Mouse (Mus musculus): Measurements from ENCODE around the gene Coro2a. TPM values are rescaled to one million over a fixed set of nuclear protein-coding genes. Genes with fewer than 3 reads are reported as not detected.

The Coro2a gene
- polyA plus RNA-seq, 1 experiment = 0.59 TPM

DNA sequence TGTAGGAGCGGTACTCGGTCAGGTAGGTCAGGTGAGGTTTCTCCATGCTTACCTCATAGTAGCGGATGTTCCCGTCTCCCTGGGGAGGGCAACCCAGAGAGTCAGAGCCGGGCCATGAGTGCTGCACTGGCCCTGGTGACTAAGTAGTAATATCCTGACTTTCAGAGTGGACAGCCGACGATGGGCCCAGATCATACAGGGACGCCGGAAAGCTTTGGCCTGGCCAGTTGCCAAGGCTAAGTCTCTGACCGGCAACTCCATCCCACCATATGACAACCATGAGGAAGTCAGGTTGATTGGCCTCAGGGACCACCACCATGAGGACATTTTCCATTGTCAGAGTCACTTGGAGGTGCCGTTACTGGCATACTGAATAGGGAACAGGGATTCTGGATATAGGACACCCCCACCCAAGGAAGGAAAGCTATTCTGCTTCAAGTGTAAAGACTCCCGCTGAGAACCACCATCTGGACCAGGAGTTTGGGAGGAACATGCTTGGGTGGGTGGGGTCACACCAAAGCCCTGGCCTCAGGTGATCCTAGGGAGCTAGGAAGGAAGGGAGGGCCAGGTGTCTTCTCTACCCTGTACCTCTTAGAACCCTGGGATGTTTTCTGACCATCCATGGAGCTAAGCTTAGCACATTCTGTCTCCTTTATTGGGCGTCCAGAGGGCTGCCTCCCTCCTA lies 58.5 kb downstream of the Coro2a start:
- no peaks in the 10 kb centered on the region for H3K4me1 ChIP-seq (ENCODE audit: control insufficient read depth, insufficient read depth, insufficient read length, low read length)
- H3K27ac ChIP-seq (replicated peaks; ENCODE audit: low read depth, low read length) = no peak overlapping the region
- H3K4me3 ChIP-seq (ENCODE audit: insufficient read depth, low read depth, low read length) = no peak overlapping the region

DNA sequence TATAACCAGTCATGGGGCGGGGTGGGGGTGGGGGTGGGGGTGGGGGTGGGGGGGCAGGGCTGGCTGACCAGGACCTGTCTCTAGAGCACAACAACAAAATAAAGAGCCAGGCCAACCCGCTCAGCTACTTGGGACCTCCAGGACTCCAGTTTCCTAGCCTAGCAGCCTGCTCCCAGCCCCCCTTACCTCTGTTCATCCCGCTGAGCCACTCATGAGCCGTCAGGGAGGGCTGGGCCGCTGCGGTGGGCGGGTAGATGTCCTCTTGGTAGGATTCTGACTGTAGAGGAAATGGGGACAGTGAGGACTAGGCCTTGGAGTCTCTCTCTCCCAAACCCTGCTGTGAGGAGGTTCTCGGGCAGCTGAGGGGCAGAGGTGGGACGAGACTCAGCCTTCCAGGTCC lies 60.3 kb downstream of the Coro2a start:
- Histone ChIP-seq H3K4me3 (ENCODE audit: insufficient read depth, low read depth, low read length) (no peak overlapping the region), H3K4me1 (ENCODE audit: control insufficient read depth, insufficient read depth, insufficient read length, low read length) (no peaks in the 10 kb centered on the region), H3K27ac (replicated peaks; ENCODE audit: low read depth, low read length) (no peak overlapping the region)

DNA sequence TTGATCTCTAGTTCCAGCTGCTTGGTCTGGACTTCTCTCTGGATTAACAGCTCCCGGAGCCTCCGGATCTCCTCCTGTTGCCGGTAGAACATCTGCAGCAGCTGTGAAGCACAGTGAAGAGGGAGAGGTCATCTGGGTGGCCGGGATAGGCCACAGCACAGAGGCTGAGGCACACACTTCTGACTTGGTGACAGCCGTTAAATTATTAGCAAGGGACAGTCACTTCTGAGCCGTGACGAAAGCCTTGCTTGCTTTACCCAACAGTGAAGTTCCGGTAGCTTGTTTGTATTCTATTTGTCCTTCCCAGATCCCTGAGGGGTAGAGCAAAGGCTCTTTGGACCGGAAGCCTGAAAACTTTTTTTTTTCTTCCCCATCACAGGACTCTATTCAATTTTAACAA lies 62.8 kb downstream of the Coro2a start:
- Histone ChIP-seq H3K4me3 (ENCODE audit: insufficient read depth, low read depth, low read length) (no peak overlapping the region), H3K4me1 (ENCODE audit: control insufficient read depth, insufficient read depth, insufficient read length, low read length) (no peaks in the 10 kb centered on the region), H3K27ac (replicated peaks; ENCODE audit: low read depth, low read length) (no peak overlapping the region; the same call in 1 of the 2 replicates)

DNA sequence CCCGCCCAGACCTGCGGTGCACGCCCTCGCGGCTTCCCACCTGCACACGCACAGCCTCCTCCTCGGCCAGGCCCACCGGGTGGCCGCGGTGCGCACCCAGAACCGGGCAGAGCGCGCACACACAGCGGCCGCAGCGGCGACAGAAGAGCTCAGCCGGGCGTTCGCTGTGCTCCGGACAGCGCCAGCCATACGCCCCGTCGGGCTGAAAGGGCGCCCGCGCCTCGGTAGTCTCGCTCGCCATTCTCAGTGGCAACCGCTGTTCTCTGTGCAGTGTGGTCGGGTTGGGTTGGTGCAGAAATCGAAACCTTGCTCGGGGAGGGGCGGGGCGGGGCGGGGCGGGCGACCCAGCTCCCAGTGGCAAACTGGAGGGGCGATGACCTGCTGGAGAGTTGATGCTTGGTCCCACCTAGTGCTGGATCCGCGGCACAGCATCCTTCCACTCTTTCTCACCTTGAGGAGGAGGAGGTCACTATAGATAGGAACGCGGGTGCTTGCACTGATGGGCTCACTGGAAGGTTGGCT lies 66.1 kb downstream of the Coro2a start, which contains the start of gene Trim14:
Gene Trim14, minus strand, starts transcription at position 302 of the 522 bp plus-strand sequence.
- Histone ChIP-seq H3K4me3 (ENCODE audit: insufficient read depth, low read depth, low read length) (peak within 1 kb of the TSS; percentile 73), H3K27ac (replicated peaks; ENCODE audit: low read depth, low read length) (peak within 1 kb of the TSS; percentile 28; the same call in 1 of the 2 replicates)

DNA sequence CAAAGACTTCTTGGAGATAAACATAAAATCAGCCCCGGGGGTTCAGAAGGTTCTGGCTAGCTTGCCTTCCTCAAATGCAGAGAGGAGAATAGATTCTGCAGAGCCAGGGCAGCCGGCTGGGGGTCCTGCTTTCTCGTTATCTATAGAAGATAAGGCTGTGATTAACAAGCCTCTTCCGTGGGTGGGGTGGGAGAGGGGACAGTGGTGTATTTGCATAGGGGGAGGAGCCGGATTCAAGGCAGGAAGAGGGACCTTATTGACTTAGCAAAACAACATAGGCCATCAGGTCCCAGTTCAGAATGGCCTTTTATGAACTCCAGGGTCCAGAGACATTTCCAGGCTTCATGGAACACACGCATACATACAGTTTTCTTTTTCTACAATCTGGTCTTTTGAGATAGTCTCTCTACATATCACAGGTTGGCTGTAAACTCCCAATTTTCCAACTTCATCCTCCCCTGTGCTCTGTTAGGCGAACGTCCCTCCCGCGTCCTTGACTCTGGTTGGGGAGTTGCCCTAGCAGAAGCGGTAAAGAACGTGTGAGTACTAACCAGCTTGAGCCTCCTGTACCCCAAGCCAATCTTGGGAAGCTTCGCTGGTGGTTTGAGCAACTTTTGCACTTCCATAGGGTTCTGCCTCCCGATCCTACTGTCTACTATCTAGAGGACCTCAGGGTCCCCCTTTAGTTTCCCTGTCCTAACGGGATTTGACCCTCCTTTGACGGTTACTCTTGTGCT lies 66.7 kb downstream of the Coro2a start:
- H3K27ac ChIP-seq (replicated peaks; ENCODE audit: low read depth, low read length) = peak overlapping the region; percentile 28; the same call in 1 of the 2 replicates
- no peaks in the 10 kb centered on the region for H3K4me1 ChIP-seq (ENCODE audit: control insufficient read depth, insufficient read depth, insufficient read length, low read length)
- peak overlapping the region; percentile 73 for H3K4me3 ChIP-seq (ENCODE audit: insufficient read depth, low read depth, low read length)

More for the DNA sequence above, 66.1 kb downstream of the Coro2a start, which contains the start of gene Trim14:
- H3K4me1 ChIP-seq (ENCODE audit: control insufficient read depth, insufficient read depth, insufficient read length, low read length) = no peaks in the 10 kb centered on the region

DNA sequence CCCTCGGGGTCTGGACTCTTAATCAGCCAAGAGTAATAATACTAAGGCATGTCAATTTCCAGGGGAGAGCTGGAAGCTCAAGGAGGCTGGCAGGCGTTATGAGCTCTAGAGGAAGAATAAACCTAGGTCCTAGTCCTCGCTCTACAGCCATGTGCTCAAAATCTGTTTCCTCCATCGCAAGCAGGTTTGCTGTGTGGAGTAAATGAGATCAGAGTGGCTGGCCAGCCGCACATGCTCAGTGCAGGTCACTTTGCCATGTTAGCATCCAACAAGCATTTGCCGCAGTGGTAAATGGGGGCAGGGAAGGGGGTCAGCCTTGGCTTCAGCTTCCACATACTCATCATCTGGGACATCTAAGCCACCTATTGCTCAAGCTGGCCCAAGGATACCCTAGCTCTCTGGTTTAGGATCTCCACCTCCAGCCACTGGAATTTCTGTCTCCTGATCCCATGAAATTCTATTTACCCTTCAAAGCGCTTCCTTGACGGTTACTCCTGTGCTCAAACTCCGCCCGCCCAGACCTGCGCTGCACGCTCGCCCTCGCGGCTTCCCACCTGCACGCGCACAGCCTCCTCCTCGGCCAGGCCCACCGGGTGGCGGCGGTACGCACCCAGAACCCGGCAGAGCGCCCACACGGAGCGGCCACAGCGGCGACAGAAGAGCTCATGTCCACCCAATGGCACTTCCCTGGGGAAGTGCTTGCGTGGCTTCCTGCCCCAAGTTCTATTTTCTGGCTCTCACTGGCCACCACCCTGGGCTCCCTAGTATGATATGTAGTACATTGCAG lies 67.9 kb downstream of the Coro2a start:
- Histone ChIP-seq H3K4me1 (ENCODE audit: control insufficient read depth, insufficient read depth, insufficient read length, low read length) (no peaks in the 10 kb centered on the region), H3K27ac (replicated peaks; ENCODE audit: low read depth, low read length) (peak overlapping the region; percentile 22), H3K4me3 (ENCODE audit: insufficient read depth, low read depth, low read length) (peak overlapping the region; percentile 73)

DNA sequence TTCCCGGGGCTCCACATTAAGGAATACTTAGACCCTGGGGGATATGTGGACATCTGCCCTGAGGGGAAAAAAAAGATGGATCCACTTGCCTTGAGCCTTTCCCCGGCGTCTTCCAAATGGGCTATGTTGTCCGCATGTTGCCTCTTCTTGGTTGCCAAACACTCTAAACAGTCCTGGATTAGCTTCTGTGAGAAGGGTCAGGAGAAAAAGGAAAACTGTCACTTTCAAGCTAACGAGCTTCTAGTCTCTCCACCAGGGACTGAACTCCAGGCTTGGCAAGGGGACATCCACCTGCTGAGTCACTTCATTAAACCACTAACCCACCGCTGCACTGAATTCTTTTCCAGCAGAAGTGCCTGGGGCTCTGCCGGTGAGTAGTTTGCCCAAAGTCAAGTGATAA lies 69.1 kb downstream of the Coro2a start:
- Histone ChIP-seq H3K4me1 (ENCODE audit: control insufficient read depth, insufficient read depth, insufficient read length, low read length) (no peaks in the 10 kb centered on the region), H3K27ac (replicated peaks; ENCODE audit: low read depth, low read length) (no peak overlapping the region), H3K4me3 (ENCODE audit: insufficient read depth, low read depth, low read length) (no peak overlapping the region)

DNA sequence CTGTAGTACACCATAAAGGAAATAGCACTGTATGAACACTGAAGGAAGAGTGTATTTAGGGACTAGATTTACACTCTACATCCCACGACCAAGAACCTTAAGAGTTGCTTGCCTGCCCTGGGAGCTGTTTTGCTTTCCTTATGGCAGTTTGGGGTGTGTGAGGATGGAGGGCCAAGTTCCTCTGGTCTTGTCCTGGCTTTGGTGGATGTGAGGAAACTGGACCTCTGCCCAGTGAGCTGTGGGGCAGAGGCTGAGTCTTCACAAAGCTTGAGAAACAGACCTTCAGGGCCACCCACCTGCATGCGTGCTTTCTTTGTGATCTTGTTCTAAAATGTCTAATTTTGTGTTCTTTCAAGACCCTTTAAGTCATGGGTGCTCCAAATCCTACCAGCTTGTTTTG lies 69.5 kb downstream of the Coro2a start:
- no peak overlapping the region for H3K27ac ChIP-seq (replicated peaks; ENCODE audit: low read depth, low read length)
- no peak overlapping the region for H3K4me3 ChIP-seq (ENCODE audit: insufficient read depth, low read depth, low read length)
- peaks cover under 1% of the 10 kb centered on the region; the same call in 1 of the 2 replicates for H3K4me1 ChIP-seq (ENCODE audit: control insufficient read depth, insufficient read depth, insufficient read length, low read length)

DNA sequence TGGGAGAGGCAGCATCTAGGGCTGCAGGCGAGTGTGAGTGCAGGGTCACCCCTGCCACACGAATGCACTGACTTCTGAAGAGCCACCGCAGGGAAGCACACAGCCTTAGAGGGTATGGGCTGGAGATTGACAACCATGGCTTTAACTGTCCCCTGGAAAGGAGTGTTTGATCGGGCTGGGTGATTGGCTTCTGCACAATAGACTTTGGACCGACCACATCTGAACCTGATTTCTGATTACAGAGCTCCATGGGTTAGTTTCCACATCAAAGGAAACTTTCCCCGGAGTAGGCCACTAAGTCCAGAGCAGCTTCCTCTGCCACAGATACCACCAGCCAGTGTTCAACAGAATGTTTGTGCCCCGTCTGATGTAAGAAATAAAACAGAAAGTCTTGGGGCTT lies 72.3 kb downstream of the Coro2a start:
- Histone ChIP-seq H3K27ac (replicated peaks; ENCODE audit: low read depth, low read length) (no peak overlapping the region), H3K4me1 (ENCODE audit: control insufficient read depth, insufficient read depth, insufficient read length, low read length) (peaks cover 5% of the 10 kb centered on the region; the same call in 1 of the 2 replicates), H3K4me3 (ENCODE audit: insufficient read depth, low read depth, low read length) (no peak overlapping the region)

DNA sequence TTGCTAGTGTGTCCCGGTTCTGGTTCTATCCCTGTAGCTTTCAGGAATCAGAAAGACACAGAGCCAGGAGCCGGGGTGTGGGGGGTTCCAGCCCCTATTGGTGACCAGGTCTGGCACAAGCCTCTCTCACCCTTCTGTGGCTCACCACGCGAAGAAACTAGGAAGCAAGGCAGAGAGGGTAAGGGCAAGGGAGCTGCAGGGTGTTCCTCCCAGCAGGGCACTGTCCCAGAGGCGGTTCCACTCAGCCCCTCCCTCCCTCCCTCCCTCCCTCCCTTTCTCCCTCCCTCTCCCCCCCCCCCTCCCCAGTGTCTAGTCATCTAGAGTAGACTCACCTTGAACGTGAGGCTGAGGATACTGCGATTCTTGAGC lies 74.5 kb downstream of the Coro2a start:
- Histone ChIP-seq H3K4me3 (ENCODE audit: insufficient read depth, low read depth, low read length) (peak overlapping the region; percentile 71), H3K4me1 (ENCODE audit: control insufficient read depth, insufficient read depth, insufficient read length, low read length) (peaks cover 5% of the 10 kb centered on the region; the same call in 1 of the 2 replicates), H3K27ac (replicated peaks; ENCODE audit: low read depth, low read length) (no peak overlapping the region)

DNA sequence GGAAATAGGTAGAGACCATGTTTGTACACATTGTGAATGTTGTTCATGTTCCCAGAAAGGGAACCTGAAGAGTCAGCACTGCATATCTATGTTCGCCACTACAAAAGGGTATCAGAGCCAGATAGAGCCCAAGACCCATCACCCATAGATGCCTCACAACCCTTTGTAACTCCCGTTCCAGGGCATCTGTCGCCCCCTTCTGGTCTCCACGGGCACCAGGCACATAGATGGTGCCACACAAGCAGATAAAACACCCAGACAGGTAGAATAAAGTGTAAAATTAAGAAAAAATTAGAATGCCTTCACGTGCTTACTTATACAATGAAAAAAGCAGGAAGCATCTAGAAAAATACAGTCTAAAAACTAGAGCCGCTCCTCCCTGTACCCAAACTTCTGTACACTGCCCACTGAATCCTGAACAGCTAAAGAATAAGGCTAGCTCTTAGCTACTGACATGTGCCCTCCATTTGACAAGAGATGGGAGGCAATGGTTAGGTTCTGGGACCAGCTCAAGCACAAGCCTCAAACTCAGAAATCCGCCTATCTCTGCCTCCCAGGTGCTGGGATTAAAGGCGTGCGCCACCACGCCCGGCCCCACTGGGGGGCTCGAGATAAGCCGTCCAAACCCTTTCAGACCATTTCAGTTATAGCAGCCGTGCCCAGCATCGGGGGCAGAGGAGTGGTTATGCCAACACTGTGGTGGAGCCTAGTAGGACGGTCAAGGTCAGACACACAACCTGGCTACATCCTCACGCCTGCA lies 75.0 kb downstream of the Coro2a start:
- Histone ChIP-seq H3K4me3 (ENCODE audit: insufficient read depth, low read depth, low read length) (peak overlapping the region; percentile 71), H3K27ac (replicated peaks; ENCODE audit: low read depth, low read length) (no peak overlapping the region), H3K4me1 (ENCODE audit: control insufficient read depth, insufficient read depth, insufficient read length, low read length) (peaks cover 5% of the 10 kb centered on the region; the same call in 1 of the 2 replicates)

DNA sequence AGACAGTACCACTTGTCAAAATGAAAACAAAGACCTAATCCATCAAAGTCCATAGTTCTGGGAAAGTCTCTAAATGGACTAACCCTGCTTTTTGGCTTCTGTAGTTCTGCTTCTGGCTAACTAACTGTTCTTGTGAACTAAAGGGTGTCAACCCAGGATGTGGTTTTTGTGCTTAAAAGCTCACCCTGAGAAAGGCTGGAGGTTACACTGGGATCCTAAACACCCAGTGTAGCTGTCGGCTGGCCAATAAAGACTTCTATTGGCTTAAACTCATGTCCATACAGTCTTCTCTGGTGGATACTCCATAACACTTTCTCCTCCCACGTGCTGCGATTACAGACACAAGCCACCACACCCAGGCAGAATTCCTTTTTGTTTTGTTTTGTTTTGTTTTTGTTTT lies 75.8 kb downstream of the Coro2a start:
- H3K27ac ChIP-seq (replicated peaks; ENCODE audit: low read depth, low read length) = no peak overlapping the region

DNA sequence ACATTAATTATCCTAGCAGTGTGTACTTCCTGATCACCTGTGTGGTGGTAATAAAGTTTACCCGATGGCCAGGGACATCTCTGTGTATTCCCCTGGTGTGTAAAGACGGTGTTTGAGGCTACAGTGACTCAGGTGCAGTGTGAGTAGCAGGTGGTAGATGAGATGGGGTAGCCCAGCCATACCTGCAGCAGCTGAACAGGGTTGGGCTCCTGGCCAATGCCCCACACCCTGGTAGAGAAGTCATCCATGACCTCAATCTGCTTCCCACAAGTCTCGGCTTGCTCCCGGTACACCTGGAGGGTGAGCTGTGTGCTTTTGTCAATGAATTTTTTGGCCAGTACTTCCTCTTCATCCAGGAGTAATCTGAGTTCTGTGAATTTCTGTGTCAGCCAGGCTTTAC lies 78.7 kb downstream of the Coro2a start:
- peaks cover 5% of the 10 kb centered on the region; the same call in 1 of the 2 replicates for H3K4me1 ChIP-seq (ENCODE audit: control insufficient read depth, insufficient read depth, insufficient read length, low read length)
- H3K4me3 ChIP-seq (ENCODE audit: insufficient read depth, low read depth, low read length) = no peak overlapping the region
- H3K27ac ChIP-seq (replicated peaks; ENCODE audit: low read depth, low read length) = no peak overlapping the region

More for the DNA sequence above, 75.8 kb downstream of the Coro2a start:
- peaks cover 5% of the 10 kb centered on the region; the same call in 1 of the 2 replicates for H3K4me1 ChIP-seq (ENCODE audit: control insufficient read depth, insufficient read depth, insufficient read length, low read length)
- no peak overlapping the region for H3K4me3 ChIP-seq (ENCODE audit: insufficient read depth, low read depth, low read length)

DNA sequence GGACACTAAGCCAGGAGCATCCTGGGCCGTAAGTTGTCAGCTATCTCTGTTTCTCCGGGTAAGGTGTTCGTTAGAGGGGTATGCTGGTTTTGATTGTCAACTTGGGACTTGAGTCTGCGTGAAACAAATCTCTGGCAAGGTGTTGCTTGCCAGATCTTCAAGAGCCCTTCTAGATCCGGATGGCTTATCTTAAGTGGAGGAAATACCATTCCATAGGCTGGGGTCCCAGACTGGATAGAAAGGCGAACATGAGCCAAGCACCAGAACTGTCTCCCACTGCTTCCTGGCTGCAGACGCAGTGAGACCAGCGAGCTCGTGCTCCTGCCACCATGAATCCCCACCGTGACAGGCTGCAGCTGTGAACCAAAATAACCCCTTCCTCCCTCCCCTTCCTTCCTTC lies 80.5 kb downstream of the Coro2a start:
- H3K4me3 ChIP-seq (ENCODE audit: insufficient read depth, low read depth, low read length) = no peak overlapping the region
- H3K4me1 ChIP-seq (ENCODE audit: control insufficient read depth, insufficient read depth, insufficient read length, low read length) = no peaks in the 10 kb centered on the region
- no peak overlapping the region for H3K27ac ChIP-seq (replicated peaks; ENCODE audit: low read depth, low read length)
